Mouse (Mus musculus) bone marrow macrophage, adult 2 months (primary cell): Measurements from ENCODE around the gene Hc.

ENCODE experiments used
- CTCF ChIP-seq: IDR thresholded peaks from 2 replicates; pipeline ENCODE4 v1.5.1; 2012; ENCODE audit warnings: low read depth, mild to moderate bottlenecking, low read length, moderate library complexity
- POLR2A ChIP-seq: IDR thresholded peaks from 2 replicates; pipeline ENCODE4 v1.6.1; 2012; ENCODE audit warnings: mild to moderate bottlenecking, low read depth, low read length, borderline replicate concordance

GRCm38 (mm10) chr2:34998956-34999355, 62.3 kb downstream of the Hc start:
- no peak for TF ChIP-seq POLR2A
- no peak for TF ChIP-seq CTCF
